Mouse (Mus musculus): ENCODE measurements around the gene Pcdh9. TPM values are rescaled to one million over a fixed set of nuclear protein-coding genes. Genes with fewer than 3 reads are reported as not detected.

The Pcdh9 gene
- polyA plus RNA-seq, 1 experiment = 71.3 TPM

DNA sequence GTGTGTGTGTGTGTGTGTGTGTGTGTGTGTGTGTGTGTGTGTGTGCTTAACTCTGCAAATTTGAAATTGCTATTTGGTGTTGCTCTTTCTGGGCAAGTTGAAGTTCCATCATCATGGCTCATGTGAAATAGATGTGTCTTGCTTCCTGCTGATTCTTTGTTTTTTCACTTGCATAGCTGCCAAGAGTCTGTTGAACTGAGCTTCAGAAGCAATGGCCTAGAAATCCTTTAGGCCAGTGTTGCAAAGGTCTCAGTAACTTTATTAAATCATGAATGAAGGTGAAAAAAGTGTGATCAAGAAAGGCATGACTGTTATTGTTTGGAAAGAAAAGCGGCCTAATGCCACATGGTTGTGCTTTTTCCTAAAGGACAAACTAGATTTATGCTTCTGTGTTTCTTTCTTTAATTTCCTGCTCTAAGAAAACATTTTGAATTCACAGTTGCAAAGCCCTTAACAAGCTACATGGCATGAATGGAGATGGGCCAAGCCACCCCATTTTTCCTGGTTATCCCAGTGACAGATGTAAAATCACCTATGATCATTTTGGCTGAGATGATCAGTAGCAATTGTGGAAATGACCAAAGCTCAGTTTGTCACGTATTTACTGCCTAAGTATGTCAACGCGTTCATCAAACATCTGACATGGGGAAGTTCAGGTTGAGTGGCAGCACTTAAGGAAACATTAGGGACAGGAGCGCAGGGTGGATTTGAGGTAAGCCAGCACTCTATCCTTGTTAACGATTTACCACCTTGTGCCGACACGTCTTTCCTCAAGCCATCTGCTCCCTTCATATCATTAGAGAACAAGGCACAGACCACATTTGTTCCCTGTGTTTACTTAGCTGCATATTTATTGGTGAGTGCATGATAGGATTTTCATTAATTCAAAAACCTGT lies 850.9 kb downstream of the Pcdh9 start:
- Histone ChIP-seq H3K4me3 (replicated peaks; ENCODE audit: insufficient read depth, low read depth, low read length) (no peak overlapping the region), H3K4me1 (ENCODE audit: control insufficient read depth, insufficient read depth, low read length) (peaks cover 10% of the 10 kb centered on the region; the same call in 1 of the 2 replicates), H3K27ac (ENCODE audit: insufficient read depth, low read length) (no peak overlapping the region), H3K27me3 (ENCODE audit: control insufficient read depth, insufficient read depth, low read length) (no peaks in the 10 kb centered on the region)
- DNase-seq = peak; percentile 35 to 73
- no peak for TF ChIP-seq POLR2A (IDR thresholded peaks at IDR 0.05; ENCODE audit: borderline replicate concordance, insufficient read depth, low read length)
- TF ChIP-seq CTCF (IDR thresholded peaks at IDR 0.05; ENCODE audit: borderline replicate concordance, insufficient read depth, low read depth, low read length) = no peak
- WGBS = 26% methylated on average over 8 of the region's 8 CpGs

DNA sequence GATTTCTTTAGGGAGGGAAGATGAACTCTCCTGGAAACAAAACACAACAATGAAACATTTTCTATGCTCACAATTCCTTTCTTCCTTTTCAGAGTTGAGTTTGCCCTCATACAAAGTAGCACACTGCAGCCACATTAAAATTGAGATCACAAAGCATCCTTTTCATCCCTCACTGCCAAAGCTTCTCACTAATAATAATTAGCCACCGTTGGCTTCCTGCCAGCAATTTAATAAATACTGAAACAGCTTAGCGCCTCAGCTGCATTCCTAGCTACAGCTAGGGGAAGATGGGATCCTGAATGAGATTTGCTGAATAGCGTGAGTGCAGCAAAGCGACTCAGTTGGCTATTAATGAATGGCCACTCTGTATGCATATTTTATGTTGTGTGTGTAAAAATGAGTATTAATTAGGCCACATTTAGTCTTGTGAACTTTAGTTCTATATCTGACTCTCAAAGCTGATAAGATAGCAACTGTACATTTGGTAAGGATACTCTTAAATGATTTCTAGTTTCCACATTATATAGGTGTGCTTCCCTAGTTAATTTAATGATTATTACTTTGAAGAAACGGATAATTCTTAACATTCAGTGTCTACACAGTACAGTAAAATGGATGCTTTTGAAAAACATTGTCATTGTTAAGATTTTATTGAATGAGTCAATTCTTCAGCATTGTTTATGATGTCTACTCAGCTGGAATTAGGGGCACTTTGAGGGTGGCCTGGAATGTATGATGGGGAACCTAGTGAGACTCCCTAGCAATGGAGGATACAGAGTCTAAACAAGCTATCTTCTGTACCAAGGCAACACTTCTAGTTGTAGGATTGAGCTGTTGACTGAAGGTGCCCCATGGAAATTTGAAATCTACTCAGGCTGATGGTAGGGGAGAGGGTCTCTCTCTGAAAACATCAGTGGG lies 881.1 kb downstream of the Pcdh9 start:
- TF ChIP-seq CTCF (IDR thresholded peaks at IDR 0.05; ENCODE audit: borderline replicate concordance, insufficient read depth, low read depth, low read length) (no peak), POLR2A (IDR thresholded peaks at IDR 0.05; ENCODE audit: borderline replicate concordance, insufficient read depth, low read length) (no peak)
- Histone ChIP-seq H3K4me1 (ENCODE audit: control insufficient read depth, insufficient read depth, low read length) (no peaks in the 10 kb centered on the region), H3K27me3 (ENCODE audit: control insufficient read depth, insufficient read depth, low read length) (no peaks in the 10 kb centered on the region), H3K4me3 (replicated peaks; ENCODE audit: insufficient read depth, low read depth, low read length) (no peak overlapping the region), H3K27ac (ENCODE audit: insufficient read depth, low read length) (no peak overlapping the region)
- peak in 1 of 2 experiments; percentile 55 for DNase-seq
- 40% methylated on average over 5 of the region's 5 CpGs for whole genome bisulfite sequencing

Measured in cerebellum, adult 2 months (tissue).